ENCODE assay signal across 8 mouse cellular contexts in genomic region chr4:133672845-133673647, GRCm38 (mm10). TPM values are rescaled to one million over a fixed set of nuclear protein-coding genes. Genes with fewer than 3 reads are reported as not detected.
DNase-seq lines count a peak whose midpoint lies in the region; ATAC-seq and TF ChIP-seq lines count a peak whose summit lies in the region.

No protein-coding gene starts in this region.

- no peak for TF ChIP-seq CTCF in thymus, adult 2 months (IDR thresholded peaks at IDR 0.05; ENCODE audit: borderline replicate concordance, control insufficient read depth, extremely low read depth, insufficient read depth, low read length, poor library complexity)

- H3K27me3 ChIP-seq in thymus, adult 2 months (ENCODE audit: control insufficient read depth, insufficient read depth, low read length): no peaks in the 10 kb centered on the region
- H3K27me3 ChIP-seq in heart, embryonic 14.5 days (ENCODE audit: control insufficient read depth, insufficient read depth, low read length): no peaks in the 10 kb centered on the region

- H3K27ac ChIP-seq in thymus, adult 2 months (ENCODE audit: control insufficient read depth, insufficient read depth, low read length): peak overlapping the region; percentile 97
- peak overlapping the region; percentile 97 to 99 for H3K27ac ChIP-seq in heart, embryonic 14.5 days (replicated peaks in 1 of 2; ENCODE audit: control insufficient read depth in 1 of 2, insufficient read depth in 1 of 2, low read depth in 2 of 2, low read length in 2 of 2)

- H3K9ac ChIP-seq in heart, embryonic 14.5 days (ENCODE audit: low read length): peak overlapping the region; percentile 94

- H3K4me1 ChIP-seq in thymus, adult 2 months (replicated peaks; ENCODE audit: control insufficient read depth, insufficient read depth, low read length): peaks cover 15% of the 10 kb centered on the region
- peaks cover 25 to 56% of the 10 kb centered on the region in 2 experiments for H3K4me1 ChIP-seq in heart, embryonic 14.5 days (ENCODE audit: control insufficient read depth in 2 of 2, insufficient read depth in 2 of 2, low read length in 2 of 2)

- ATAC-seq in heart, embryonic 14.5 days (ENCODE audit: insufficient number of reproducible peaks, insufficient read depth, low FRiP score, low read depth): no peak
- ATAC-seq in megakaryocyte progenitor cell, adult 5-6 weeks (replicated peaks; ENCODE audit: poor library complexity): peak; percentile 63

- under 1% methylated on average over 24 of the region's 24 CpGs for WGBS in thymus, adult 2 months
- 2% methylated on average over 24 of the region's 24 CpGs for WGBS in heart, embryonic 14.5 days

- H3K36me3 ChIP-seq in thymus, adult 2 months (ENCODE audit: control insufficient read depth, insufficient read depth, low read length): no peaks in the 10 kb centered on the region
- H3K36me3 ChIP-seq in heart, embryonic 14.5 days (ENCODE audit: control insufficient read depth, insufficient read depth, low read length): peaks cover 16% of the 10 kb centered on the region

- no peaks in the 10 kb centered on the region for H3K9me3 ChIP-seq in heart, embryonic 14.5 days (ENCODE audit: control insufficient read depth, low read length)

- TF ChIP-seq POLR2A in thymus, adult 2 months (IDR thresholded peaks at IDR 0.05; ENCODE audit: control insufficient read depth, extremely low read depth, insufficient read depth, low read length, poor library complexity): 0 out of 2 replicates have a peak, but pooled peaks have one; percentile 12

- DNase-seq in thymus, adult 2 months: peak; percentile 41
- DNase-seq in thymus, postnatal 4 days: no peak
- peak; percentile 77 for DNase-seq in c-Kit-positive CD71-positive TER-119-positive erythroid progenitor cells, embryonic 14.5 days (ENCODE audit: low spot score)
- DNase-seq in kidney, postnatal 25 days: peak; percentile 51 to 78
- DNase-seq in thymus, postnatal 10 days (ENCODE audit: low spot score in 2 of 2): peak; percentile 37 to 39
- no peak for DNase-seq in left cerebral cortex, adult 8-10 months (ENCODE audit: low spot score in 2 of 2)

- peak overlapping the region; percentile 91 for H3K4me2 ChIP-seq in heart, embryonic 14.5 days (ENCODE audit: low read length)

- H3K4me3 ChIP-seq in thymus, adult 2 months (ENCODE audit: control insufficient read depth, insufficient read depth, low read length): peak overlapping the region; percentile 96
- peak overlapping the region; percentile 70 to 89 for H3K4me3 ChIP-seq in heart, embryonic 14.5 days (ENCODE audit: control insufficient read depth in 1 of 2, insufficient read depth in 1 of 2, low read depth in 1 of 2, low read length in 2 of 2)

RNA-seq across cellular contexts. Expression of gene Pigv, which starts 0.6 kb away (rescaled TPM):
- 24.8 and 24.9 TPM in 2 replicates for polyA plus RNA-seq in thymus, adult 2 months (2012; rRNA removed)
- polyA plus RNA-seq in heart, embryonic 14.5 days (2014; fragmentation: Nextera tagmentation; extraction: Ambion mirVana): 11.6 and 12.1 TPM in 2 replicates
- total RNA-seq in megakaryocyte progenitor cell, adult 5-6 weeks (2015): 5.1 and 8.5 TPM in 2 replicates
- total RNA-seq in megakaryocyte progenitor cell, adult 5-6 weeks (2017): 5.0 and 5.2 TPM in 2 replicates
- 10 to 100 TPM in 2 of 4 experiments, 1 to 10 TPM in 2; 8.4 to 10.9 (median 9.9) TPM for total RNA-seq in left cerebral cortex, adult 8-10 months (2022)

RNA-seq across cellular contexts. Expression of gene Zdhhc18, which starts 23.1 kb away (rescaled TPM):
- polyA plus RNA-seq in thymus, adult 2 months (2012; rRNA removed): 150 and 172 TPM in 2 replicates
- polyA plus RNA-seq in heart, embryonic 14.5 days (2014; fragmentation: Nextera tagmentation; extraction: Ambion mirVana): 3.4 and 4.7 TPM in 2 replicates
- total RNA-seq in megakaryocyte progenitor cell, adult 5-6 weeks (2015): 16.2 and 27.0 TPM in 2 replicates
- 7.8 and 11.5 TPM in 2 replicates for total RNA-seq in megakaryocyte progenitor cell, adult 5-6 weeks (2017)
- total RNA-seq in left cerebral cortex, adult 8-10 months (2022): 10 to 100 TPM; 33.8 to 57.7 (median 44.6) TPM

Comparison
In these comparisons a context has a peak if more than half of its experiments do, and no peak if none do; other contexts are left out.
1. DNase-seq: peak in thymus, adult 2 months (single experiment), c-Kit-positive CD71-positive TER-119-positive erythroid progenitor cells, embryonic 14.5 days (single experiment), kidney, postnatal 25 days (2 of 2) and thymus, postnatal 10 days (2 of 2); none in thymus, postnatal 4 days (single experiment) and left cerebral cortex, adult 8-10 months (0 of 2).